Mouse (Mus musculus): Measurements from ENCODE around the gene Btnl6.
"Not testable (repeated sequence)": the region's sequence is repeated elsewhere in the genome, so short reads cannot be mapped to it uniquely, and the experiment has no call there.

GRCm38 (mm10) chr17:34495156-34495555, 22.0 kb downstream of the Btnl6 start:
- not testable (repeated sequence) for TF ChIP-seq CTCF (IDR thresholded peaks at IDR 0.05; ENCODE audit: insufficient read depth, low read length); POLR2A (IDR thresholded peaks at IDR 0.05; ENCODE audit: borderline replicate concordance, extremely low read depth, low read depth, low read length)
